Mouse (Mus musculus) adrenal gland, postnatal 4 days (tissue): Measurements from ENCODE around the gene Wasf1. TPM values are rescaled to one million over a fixed set of nuclear protein-coding genes. Genes with fewer than 3 reads are reported as not detected.

Experiments used
- DNase-seq, 2 experiments: peaks; one replicate each; pipeline ENCODE4 v3.0.0; 2021 to 2022; ENCODE audit warnings: low spot score in 2 of 2, mixed read lengths in 2 of 2
- long read RNA-seq, 2 experiments: library from polyadenylated mRNA; stranded (forward); transcript quantifications; one replicate each; pipeline ENCODE4 v2.0.0; 2021
- total RNA-seq, 2 experiments: library from RNA; stranded (reverse); gene quantifications; 2 replicates each; pipeline ENCODE4 v1.2.3; 2021

Gene Wasf1
- total RNA-seq, result 10 to 100 TPM; 10.3 to 10.8 TPM
- long read RNA-seq, experiment 1, partial matches to known transcripts, result 0 of 2 reads
- long read RNA-seq, experiment 1, other reads (novel, unspliced or antisense), result 1 of 2 reads
- long read RNA-seq, experiment 2, partial matches to known transcripts, result 2 of 6 reads
- long read RNA-seq, experiment 2, other reads (novel, unspliced or antisense), result 1 of 6 reads

GRCm38 (mm10) chr10:40882831-40883643 lies at the start of gene Wasf1, which contains the start of gene Cdc40:
Gene Wasf1 (plus strand): TSS chr10:40883475.
Gene Cdc40 (minus strand): TSS chr10:40883311.
- peak; percentile 82 to 95 for DNase-seq

- no peak for DNase-seq
These were observed 43.2 kb upstream of the Wasf1 start for GRCm38 (mm10) chr10:40840086-40840485.

- DNase-seq, result no peak
These were observed 39.4 kb upstream of the Wasf1 start for GRCm38 (mm10) chr10:40843841-40844240.

GRCm38 (mm10) chr10:40844546-40844945 lies 38.7 kb upstream of the Wasf1 start:
- no peak for DNase-seq

GRCm38 (mm10) chr10:40845626-40846025 lies 37.6 kb upstream of the Wasf1 start:
- no peak for DNase-seq

- no peak for DNase-seq
These were observed 36.0 kb upstream of the Wasf1 start for GRCm38 (mm10) chr10:40847176-40847874.

GRCm38 (mm10) chr10:40850644-40851043 lies 32.6 kb upstream of the Wasf1 start:
- no peak for DNase-seq

GRCm38 (mm10) chr10:40851138-40851537 lies 32.1 kb upstream of the Wasf1 start:
- no peak for DNase-seq

- no peak for DNase-seq
These were observed 27.7 kb upstream of the Wasf1 start for GRCm38 (mm10) chr10:40855616-40856015.

GRCm38 (mm10) chr10:40856703-40857102 lies 26.6 kb upstream of the Wasf1 start:
- no peak for DNase-seq

- DNase-seq, result no peak
These were observed 25.7 kb upstream of the Wasf1 start for GRCm38 (mm10) chr10:40857599-40857998.

GRCm38 (mm10) chr10:40868081-40868480 lies 15.2 kb upstream of the Wasf1 start:
- DNase-seq, result no peak

- DNase-seq, result no peak
These were observed 12.0 kb upstream of the Wasf1 start for GRCm38 (mm10) chr10:40871301-40871700.

GRCm38 (mm10) chr10:40872052-40872451 lies 11.2 kb upstream of the Wasf1 start:
- no peak for DNase-seq

GRCm38 (mm10) chr10:40878246-40878645 lies 5.0 kb upstream of the Wasf1 start:
- no peak for DNase-seq

GRCm38 (mm10) chr10:40879969-40880368 lies 3.3 kb upstream of the Wasf1 start:
- DNase-seq, result no peak

- DNase-seq, result no peak
These were observed 2.0 kb upstream of the Wasf1 start for GRCm38 (mm10) chr10:40881236-40881635.

- no peak for DNase-seq
These were observed 942 bp upstream of the Wasf1 start for GRCm38 (mm10) chr10:40882333-40882732.

GRCm38 (mm10) chr10:40883644-40884278 lies 486 bp downstream of the Wasf1 start:
- DNase-seq, result peak in 1 of 2 experiments; percentile 10

- peak in 1 of 2 experiments; percentile 14 for DNase-seq
These were observed 1.1 kb downstream of the Wasf1 start for GRCm38 (mm10) chr10:40884279-40884806.

GRCm38 (mm10) chr10:40885432-40885831 lies 2.2 kb downstream of the Wasf1 start:
- no peak for DNase-seq
